Mouse (Mus musculus) liver (tissue): ENCODE data around the gene Sult1b1.
"Not testable (repeated sequence)": the region's sequence is repeated elsewhere in the genome, so short reads cannot be mapped to it uniquely, and the experiment has no call there.

ENCODE experiments used
- DNase-seq: peaks from one replicate; pipeline ENCODE4 v3.0.0-alpha.2; 2020; ENCODE audit warnings: mixed read lengths

Sult1b1 gene

GRCm38 (mm10) chr5:87538111-87538510 is at the start of gene Sult1b1:
TSS of gene Sult1b1 (minus strand) at chr5:87538195.
- no peak for DNase-seq

- no peak for DNase-seq
Measured at GRCm38 (mm10) chr5:87580389-87580788, 42.4 kb upstream of the Sult1b1 start.

- DNase-seq, result no peak
Measured at GRCm38 (mm10) chr5:87574174-87574573, 36.2 kb upstream of the Sult1b1 start.

- DNase-seq, result no peak
Measured at GRCm38 (mm10) chr5:87573490-87573889, 35.5 kb upstream of the Sult1b1 start.

- no peak for DNase-seq
Measured at GRCm38 (mm10) chr5:87572781-87573180, 34.8 kb upstream of the Sult1b1 start.

- DNase-seq, result no peak
Measured at GRCm38 (mm10) chr5:87568845-87569244, 30.9 kb upstream of the Sult1b1 start, which contains the start of gene Sult1d1. TSS of gene Sult1d1 (minus strand) at chr5:87569027.

- DNase-seq, result no peak
Measured at GRCm38 (mm10) chr5:87567306-87567705, 29.3 kb upstream of the Sult1b1 start.

GRCm38 (mm10) chr5:87562966-87563365 is 25.0 kb upstream of the Sult1b1 start:
- DNase-seq, result no peak

- no peak for DNase-seq
Measured at GRCm38 (mm10) chr5:87562526-87562925, 24.5 kb upstream of the Sult1b1 start.

GRCm38 (mm10) chr5:87560145-87560544 is 22.1 kb upstream of the Sult1b1 start:
- DNase-seq, result no peak

- no peak for DNase-seq
Measured at GRCm38 (mm10) chr5:87550935-87551334, 12.9 kb upstream of the Sult1b1 start.

GRCm38 (mm10) chr5:87535994-87536644 is 1.9 kb downstream of the Sult1b1 start:
- peak; percentile 8 for DNase-seq

GRCm38 (mm10) chr5:87532288-87532687 is 5.7 kb downstream of the Sult1b1 start:
- no peak for DNase-seq

GRCm38 (mm10) chr5:87523561-87523960 is 14.4 kb downstream of the Sult1b1 start:
- DNase-seq, result not testable (repeated sequence)

GRCm38 (mm10) chr5:87505776-87506458 is 32.1 kb downstream of the Sult1b1 start:
- no peak for DNase-seq

GRCm38 (mm10) chr5:87502687-87503086 is 35.3 kb downstream of the Sult1b1 start:
- no peak for DNase-seq

GRCm38 (mm10) chr5:87499341-87499740 is 38.7 kb downstream of the Sult1b1 start:
- DNase-seq, result no peak

GRCm38 (mm10) chr5:87498936-87499335 is 39.1 kb downstream of the Sult1b1 start:
- no peak for DNase-seq

GRCm38 (mm10) chr5:87490771-87491170 is 47.2 kb downstream of the Sult1b1 start, which contains the start of gene Ugt2a1:
TSS of gene Ugt2a1 (minus strand) at chr5:87490871.
- DNase-seq, result no peak

- not testable (repeated sequence) for DNase-seq
Measured at GRCm38 (mm10) chr5:87486706-87487105, 51.3 kb downstream of the Sult1b1 start, which contains the start of gene Gm43638. TSS of gene Gm43638 (minus strand) at chr5:87486806.

- no peak for DNase-seq
Measured at GRCm38 (mm10) chr5:87482160-87482559, 55.8 kb downstream of the Sult1b1 start, which contains the start of gene Ugt2a2. TSS of gene Ugt2a2 (minus strand) at chr5:87482260.
